ENCODE assay signal across 9 mouse cellular contexts in the genomic region with DNA sequence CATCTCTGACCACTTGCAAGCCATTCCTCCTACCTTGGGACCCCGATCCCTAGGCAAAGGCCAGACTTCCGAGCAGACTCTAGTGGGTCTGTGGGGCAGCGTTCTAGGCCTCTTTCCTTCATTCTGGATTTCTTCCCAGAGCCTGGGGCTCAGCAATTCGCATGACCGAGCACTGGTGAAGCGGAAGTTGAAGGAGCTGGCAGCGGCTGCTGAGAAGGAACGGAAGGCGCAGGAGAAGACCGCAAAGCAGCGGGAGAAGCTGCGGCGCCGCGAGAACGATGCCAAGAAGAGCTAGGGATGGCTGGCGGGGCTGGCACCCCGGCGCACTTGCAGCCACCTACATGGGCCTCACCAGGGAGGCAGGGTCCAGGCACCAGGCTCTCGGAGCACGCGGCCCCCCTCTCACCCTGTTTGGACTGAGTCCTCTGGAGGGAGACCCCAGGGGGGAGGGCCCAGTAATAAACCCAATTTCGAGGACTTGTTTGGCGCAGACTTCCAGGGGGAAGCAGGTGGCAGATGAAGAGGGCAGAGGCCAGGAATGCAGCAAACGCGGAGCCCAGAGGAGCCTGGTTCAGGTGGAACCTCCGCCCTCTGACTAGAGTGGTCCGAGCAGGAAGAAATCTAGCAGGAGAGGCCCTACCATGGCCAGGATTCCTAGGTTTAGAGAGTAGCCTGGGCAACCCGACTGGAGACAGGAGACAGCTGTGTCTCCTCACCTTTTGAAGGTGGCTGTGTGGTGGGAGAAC. TPM values are rescaled to one million over a fixed set of nuclear protein-coding genes. Genes with fewer than 3 reads are reported as not detected.
DNase-seq lines count a peak whose midpoint lies in the region; ATAC-seq and TF ChIP-seq lines count a peak whose summit lies in the region.
"Had no signal": no experiment of that assay in that cellular context is flagged by ENCODE, and none has a peak within 500 bp of the region (broad histone marks: within the 10 kb centered on the region; RNA-seq: fewer than 3 reads in every experiment).

No protein-coding gene starts in this region.

- H3K9ac ChIP-seq in midbrain, embryonic 15.5 days: no peak overlapping the region
- H3K9ac ChIP-seq in midbrain, embryonic 11.5 days (ENCODE audit: low read length): no peak overlapping the region
- H3K9ac ChIP-seq in hindbrain, embryonic 16.5 days (ENCODE audit: low read depth, low read length): no peak overlapping the region

- no peak for TF ChIP-seq CTCF in olfactory bulb, adult 2 months (IDR thresholded peaks at IDR 0.05; ENCODE audit: insufficient read depth, low read depth, low read length)

- H3K27ac ChIP-seq in midbrain, embryonic 15.5 days: peak overlapping the region; percentile 38; the same call in 1 of the 2 replicates
- no peak overlapping the region for H3K27ac ChIP-seq in midbrain, embryonic 11.5 days (ENCODE audit: low read depth, low read length)
- peak overlapping the region; percentile 71 for H3K27ac ChIP-seq in hindbrain, embryonic 16.5 days (ENCODE audit: low read depth, low read length)
- H3K27ac ChIP-seq in olfactory bulb, adult 2 months (ENCODE audit: insufficient read depth, low read depth, low read length): 0 out of 2 replicates have a peak overlapping the region, but pooled peaks have one; percentile 21

- no peaks in the 10 kb centered on the region for H3K27me3 ChIP-seq in midbrain, embryonic 15.5 days (replicated peaks)
- no peaks in the 10 kb centered on the region for H3K27me3 ChIP-seq in midbrain, embryonic 11.5 days (ENCODE audit: control insufficient read depth, insufficient read depth, low read length)
- no peaks in the 10 kb centered on the region for H3K27me3 ChIP-seq in hindbrain, embryonic 16.5 days (replicated peaks; ENCODE audit: control insufficient read depth, insufficient read depth, low read length)

- 68% methylated on average over 29 of the region's 29 CpGs for WGBS in midbrain, embryonic 15.5 days
- 64% methylated on average over 29 of the region's 29 CpGs for WGBS in midbrain, embryonic 11.5 days
- WGBS in hindbrain, embryonic 16.5 days: 59% methylated on average over 28 of the region's 29 CpGs
- WGBS in olfactory bulb, adult 2 months: 36% methylated on average over 29 of the region's 29 CpGs

- no peaks in the 10 kb centered on the region; the same call in 1 of the 2 replicates for H3K4me1 ChIP-seq in midbrain, embryonic 15.5 days
- H3K4me1 ChIP-seq in midbrain, embryonic 11.5 days (ENCODE audit: control insufficient read depth, insufficient read depth, low read length): no peaks in the 10 kb centered on the region
- H3K4me1 ChIP-seq in hindbrain, embryonic 16.5 days (ENCODE audit: control insufficient read depth, insufficient read depth, low read depth, low read length): no peaks in the 10 kb centered on the region; the same call in 1 of the 2 replicates
- H3K4me1 ChIP-seq in olfactory bulb, adult 2 months (ENCODE audit: control insufficient read depth, insufficient read depth, low read length): peaks cover 30% of the 10 kb centered on the region

- H3K4me2 ChIP-seq in midbrain, embryonic 15.5 days: no peak overlapping the region
- no peak overlapping the region for H3K4me2 ChIP-seq in midbrain, embryonic 11.5 days
- no peak overlapping the region for H3K4me2 ChIP-seq in hindbrain, embryonic 16.5 days (ENCODE audit: low read length)

- no peak for DNase-seq in midbrain, embryonic 11.5 days (ENCODE audit: low spot score, missing footprints)
- peak; percentile 98 for DNase-seq in cerebellum, postnatal 10 days
- no peak for DNase-seq in gastrocnemius, adult 18-20 months (ENCODE audit: low spot score)
- DNase-seq in adrenal gland, postnatal 4 days (ENCODE audit: low spot score in 2 of 2): no peak

- H3K36me3 ChIP-seq in midbrain, embryonic 15.5 days (replicated peaks): peaks cover 56% of the 10 kb centered on the region
- peaks cover 32% of the 10 kb centered on the region for H3K36me3 ChIP-seq in midbrain, embryonic 11.5 days (ENCODE audit: control insufficient read depth, insufficient read depth, low read length)
- peaks cover 47% of the 10 kb centered on the region for H3K36me3 ChIP-seq in hindbrain, embryonic 16.5 days (ENCODE audit: control insufficient read depth, insufficient read depth, low read length)

- no peak for TF ChIP-seq POLR2A in olfactory bulb, adult 2 months (IDR thresholded peaks at IDR 0.05; ENCODE audit: insufficient read depth, low read depth, low read length)

- no peak for ATAC-seq in midbrain, embryonic 15.5 days (replicated peaks)
- no peak for ATAC-seq in midbrain, embryonic 11.5 days (ENCODE audit: low FRiP score)
- ATAC-seq in hindbrain, embryonic 16.5 days: no peak; the same call in 1 of the 2 replicates

- no peaks in the 10 kb centered on the region for H3K9me3 ChIP-seq in midbrain, embryonic 15.5 days
- H3K9me3 ChIP-seq in midbrain, embryonic 11.5 days (ENCODE audit: control insufficient read depth, low read length): no peaks in the 10 kb centered on the region
- H3K9me3 ChIP-seq in hindbrain, embryonic 16.5 days (ENCODE audit: control insufficient read depth, low read length): no peaks in the 10 kb centered on the region

- no peak overlapping the region for H3K4me3 ChIP-seq in midbrain, embryonic 15.5 days
- no peak overlapping the region for H3K4me3 ChIP-seq in midbrain, embryonic 11.5 days (ENCODE audit: low read depth, low read length)
- no peak overlapping the region for H3K4me3 ChIP-seq in hindbrain, embryonic 16.5 days (ENCODE audit: low read length)
- no peak overlapping the region for H3K4me3 ChIP-seq in olfactory bulb, adult 2 months (ENCODE audit: insufficient read depth, low read depth, low read length)
- H3K4me3 ChIP-seq: erythroblast, embryonic 14.5 days had no signal

RNA-seq across cellular contexts. Expression of gene Samd14, which starts 14.9 kb away (rescaled TPM):
- 171 and 177 TPM in 2 replicates for polyA plus RNA-seq in midbrain, embryonic 15.5 days (2015; fragmentation: Nextera tagmentation; extraction: Ambion mirVana)
- polyA plus RNA-seq in midbrain, embryonic 11.5 days (2014; fragmentation: Nextera tagmentation; extraction: Ambion mirVana): 47.3 and 47.8 TPM in 2 replicates
- 160 and 181 TPM in 2 replicates for polyA plus RNA-seq in hindbrain, embryonic 16.5 days (2015; fragmentation: Nextera tagmentation; extraction: Ambion mirVana)
- polyA plus RNA-seq in olfactory bulb, adult 2 months (2012; ENCODE audit: insufficient read depth, insufficient read length, low replicate concordance, missing spikeins): not detected in 2 replicates
- total RNA-seq in gastrocnemius, adult 18-20 months (2021): under 1 TPM; 0.34 to 0.52 TPM
- 10 to 100 TPM; 16.2 to 22.5 TPM for total RNA-seq in adrenal gland, postnatal 4 days (2021)

RNA-seq across cellular contexts. Expression of gene Pdk2, which starts 16.5 kb away (rescaled TPM):
- polyA plus RNA-seq in midbrain, embryonic 15.5 days (2015; fragmentation: Nextera tagmentation; extraction: Ambion mirVana): 27.4 and 28.2 TPM in 2 replicates
- polyA plus RNA-seq in midbrain, embryonic 11.5 days (2014; fragmentation: Nextera tagmentation; extraction: Ambion mirVana): 12.6 and 13.3 TPM in 2 replicates
- polyA plus RNA-seq in hindbrain, embryonic 16.5 days (2015; fragmentation: Nextera tagmentation; extraction: Ambion mirVana): 34.6 and 42.1 TPM in 2 replicates
- polyA plus RNA-seq in olfactory bulb, adult 2 months (2012; ENCODE audit: insufficient read depth, insufficient read length, low replicate concordance, missing spikeins): not detected in 2 replicates
- 100 to 1,000 TPM; 514 to 515 TPM for total RNA-seq in gastrocnemius, adult 18-20 months (2021)
- 10 to 100 TPM; 59.8 to 69.3 TPM for total RNA-seq in adrenal gland, postnatal 4 days (2021)

RNA-seq across cellular contexts. Expression of gene Ppp1r9b, which starts 33.8 kb away (rescaled TPM):
- 20.5 and 22.2 TPM in 2 replicates for polyA plus RNA-seq in midbrain, embryonic 15.5 days (2015; fragmentation: Nextera tagmentation; extraction: Ambion mirVana)
- 10.5 and 12.4 TPM in 2 replicates for polyA plus RNA-seq in midbrain, embryonic 11.5 days (2014; fragmentation: Nextera tagmentation; extraction: Ambion mirVana)
- 17.8 and 18.8 TPM in 2 replicates for polyA plus RNA-seq in hindbrain, embryonic 16.5 days (2015; fragmentation: Nextera tagmentation; extraction: Ambion mirVana)
- 129 TPM in 1 of 2 replicates, not detected in the other for polyA plus RNA-seq in olfactory bulb, adult 2 months (2012; ENCODE audit: insufficient read depth, insufficient read length, low replicate concordance, missing spikeins)
- 10 to 100 TPM; 16.1 to 24.5 TPM for total RNA-seq in gastrocnemius, adult 18-20 months (2021)
- total RNA-seq in adrenal gland, postnatal 4 days (2021): 100 to 1,000 TPM; 108 to 113 TPM

RNA-seq across cellular contexts. Expression of gene Sgca, which starts 48.5 kb away (rescaled TPM):
- polyA plus RNA-seq in midbrain, embryonic 15.5 days (2015; fragmentation: Nextera tagmentation; extraction: Ambion mirVana): not detected in 2 replicates
- polyA plus RNA-seq in midbrain, embryonic 11.5 days (2014; fragmentation: Nextera tagmentation; extraction: Ambion mirVana): not detected in 2 replicates
- 0.24 and 1.3 TPM in 2 replicates for polyA plus RNA-seq in hindbrain, embryonic 16.5 days (2015; fragmentation: Nextera tagmentation; extraction: Ambion mirVana)
- not detected in 2 replicates for polyA plus RNA-seq in olfactory bulb, adult 2 months (2012; ENCODE audit: insufficient read depth, insufficient read length, low replicate concordance, missing spikeins)
- 100 to 1,000 TPM; 283 to 304 TPM for total RNA-seq in gastrocnemius, adult 18-20 months (2021)
- 1 to 10 TPM; 2.8 to 3.9 TPM for total RNA-seq in adrenal gland, postnatal 4 days (2021)
- polyA plus RNA-seq: erythroblast, embryonic 14.5 days; intestine, embryonic 14.5 days had no signal

RNA-seq across cellular contexts. Expression of gene Itga3, which starts 52.0 kb away (rescaled TPM):
- polyA plus RNA-seq in midbrain, embryonic 15.5 days (2015; fragmentation: Nextera tagmentation; extraction: Ambion mirVana): 17.2 and 17.4 TPM in 2 replicates
- 2.9 and 3.0 TPM in 2 replicates for polyA plus RNA-seq in midbrain, embryonic 11.5 days (2014; fragmentation: Nextera tagmentation; extraction: Ambion mirVana)
- 16.7 and 19.3 TPM in 2 replicates for polyA plus RNA-seq in hindbrain, embryonic 16.5 days (2015; fragmentation: Nextera tagmentation; extraction: Ambion mirVana)
- polyA plus RNA-seq in olfactory bulb, adult 2 months (2012; ENCODE audit: insufficient read depth, insufficient read length, low replicate concordance, missing spikeins): not detected in 2 replicates
- total RNA-seq in gastrocnemius, adult 18-20 months (2021): 1 to 10 TPM; 4.7 to 5.0 TPM
- 10 to 100 TPM; 28.9 to 37.0 TPM for total RNA-seq in adrenal gland, postnatal 4 days (2021)

Comparison
In these comparisons a context has a peak if more than half of its experiments do, and no peak if none do; other contexts are left out.
1. DNase-seq: peak in cerebellum, postnatal 10 days (2 of 2); none in midbrain, embryonic 11.5 days (single experiment), gastrocnemius, adult 18-20 months (single experiment) and adrenal gland, postnatal 4 days (0 of 2).
2. RNA of gene Pdk2, which starts 16.5 kb away (polyA plus RNA-seq): 34.6 to 42.1 TPM in hindbrain, embryonic 16.5 days, 27.4 to 28.2 TPM in midbrain, embryonic 15.5 days and 12.6 to 13.3 TPM in midbrain, embryonic 11.5 days; not detected in olfactory bulb, adult 2 months; every median in the first group is over 10 times any median in the second.